Mouse (Mus musculus) liver, postnatal 0 days (tissue): Measurements from ENCODE around the gene Zfand4.
A peak's percentile ranks its signal among the peaks of the same experiment; 100 is the strongest.

Experiments
- CTCF ChIP-seq: sonication (generic); IDR thresholded peaks from 2 replicates; pipeline ENCODE4 v1.5.1; 2016; ENCODE audit warnings: antibody characterized with exemption, low read depth
- EP300 ChIP-seq: IDR thresholded peaks from 2 replicates; pipeline ENCODE4 v1.6.1; 2016; ENCODE audit warnings: antibody characterized with exemption, low read depth, mild to moderate bottlenecking

DNA sequence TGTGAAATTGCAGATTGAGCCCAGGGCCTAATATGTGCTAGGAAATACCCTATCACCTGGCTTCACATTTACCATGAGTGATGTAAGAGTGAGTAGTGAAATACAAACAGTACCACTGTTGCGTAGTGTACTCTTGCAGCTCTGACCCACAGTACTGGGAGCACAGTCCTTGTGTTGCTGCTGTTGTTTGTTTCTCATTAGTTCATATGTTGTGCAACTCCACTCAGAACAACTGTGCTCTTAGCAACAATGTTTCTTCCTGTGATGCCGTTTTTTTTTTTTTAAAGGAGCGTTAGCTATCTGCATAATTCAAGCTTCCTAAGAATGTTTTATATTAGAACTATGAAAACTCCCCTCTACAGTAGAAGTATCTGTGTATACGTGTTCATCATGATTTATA is 1.6 kb downstream of the Zfand4 start:
- TF ChIP-seq EP300 = peak; percentile 52; the same call in 1 of the 2 replicates
- no peak for TF ChIP-seq CTCF
